Mouse (Mus musculus) macrophage (primary cell): ENCODE data around the gene Twist2. TPM values are rescaled to one million over a fixed set of nuclear protein-coding genes. Genes with fewer than 3 reads are reported as not detected.

Source experiments
- H3K27ac ChIP-seq: fragments of 350-480 bp; formaldehyde crosslinking; 2 replicates; pipeline ENCODE4 v1.9.0; 2021
- H3K36me3 ChIP-seq: fragments of 350-480 bp; formaldehyde crosslinking; 2 replicates; pipeline ENCODE4 v1.9.0; 2021; ENCODE audit errors: inconsistent target
- H3K4me3 ChIP-seq: fragments of 350-480 bp; formaldehyde crosslinking; 2 replicates; pipeline ENCODE4 v1.9.0; 2021; ENCODE audit errors: inconsistent target
- H3K79me2 ChIP-seq: fragments of 350-480 bp; formaldehyde crosslinking; 2 replicates; pipeline ENCODE4 v1.9.0; 2021; ENCODE audit errors: inconsistent target
- whole genome bisulfite sequencing: methylation state at CpG from one replicate; pipeline ENCODE4 v1.1.7; 2026; ENCODE audit warnings: inconsistent platforms; ENCODE audit not compliant: missing documents; 5-methylcytosine and 5-hydroxymethylcytosine counted together
- polyA plus RNA-seq: library from polyadenylated mRNA; stranded (reverse); fragments of 250-400 nt; gene quantifications from 3 replicates; pipeline ENCODE4 v1.2.4, GENCODE M21; 2018; ENCODE audit warnings: inconsistent platforms

The Twist2 gene
- polyA plus RNA-seq, 1 experiment from 2014 or later: not detected

GRCm38 (mm10) chr1:91875042-91875720 lies 73.9 kb downstream of the Twist2 start:
- Histone ChIP-seq H3K4me3 (no peak overlapping the region), H3K27ac (no peak overlapping the region), H3K79me2 (no peaks in the 10 kb centered on the region), H3K36me3 (no peaks in the 10 kb centered on the region)
- WGBS: 86% methylated on average over 7 of the region's 7 CpGs

DNA sequence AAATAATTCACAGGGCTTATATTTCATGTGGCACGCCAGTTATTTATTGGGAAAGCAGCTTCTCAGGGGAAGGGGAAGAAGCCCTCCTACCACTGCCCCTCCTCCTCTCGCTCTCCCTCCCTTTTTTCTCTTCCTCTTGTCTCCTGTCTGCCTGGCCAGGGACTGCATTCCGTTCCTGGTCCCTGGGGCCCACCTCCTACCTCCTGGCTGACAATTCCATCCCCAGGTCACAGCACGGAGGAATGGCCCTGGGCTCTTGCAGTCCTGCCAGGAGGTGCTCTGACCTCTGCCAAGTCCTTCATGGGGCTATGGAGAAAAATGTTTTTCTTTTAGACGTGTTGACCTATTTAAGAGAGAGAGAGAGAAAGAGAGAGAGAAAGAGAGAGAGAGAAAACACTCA lies 77.4 kb downstream of the Twist2 start:
- 54% methylated on average over 5 of the region's 5 CpGs for WGBS
- H3K79me2 ChIP-seq: no peaks in the 10 kb centered on the region
- H3K4me3 ChIP-seq: no peak overlapping the region
- H3K36me3 ChIP-seq: no peaks in the 10 kb centered on the region
- no peak overlapping the region for H3K27ac ChIP-seq

GRCm38 (mm10) chr1:91880156-91880555 lies 78.9 kb downstream of the Twist2 start:
- H3K4me3 ChIP-seq: no peak overlapping the region
- 84% methylated on average over 12 of the region's 12 CpGs for WGBS
- no peaks in the 10 kb centered on the region for H3K36me3 ChIP-seq
- no peaks in the 10 kb centered on the region for H3K79me2 ChIP-seq
- H3K27ac ChIP-seq: no peak overlapping the region

- H3K36me3 ChIP-seq: no peaks in the 10 kb centered on the region
- H3K27ac ChIP-seq: no peak overlapping the region
- H3K4me3 ChIP-seq: no peak overlapping the region
- WGBS: 81% methylated on average over 7 of the region's 8 CpGs
- H3K79me2 ChIP-seq: no peaks in the 10 kb centered on the region
Measured at GRCm38 (mm10) chr1:91880899-91881298, 79.6 kb downstream of the Twist2 start.

- H3K79me2 ChIP-seq: no peaks in the 10 kb centered on the region
- no peaks in the 10 kb centered on the region for H3K36me3 ChIP-seq
- WGBS: 78% methylated on average over 5 of the region's 5 CpGs
- H3K27ac ChIP-seq: no peak overlapping the region
- H3K4me3 ChIP-seq: no peak overlapping the region
Measured at GRCm38 (mm10) chr1:91883115-91883514, 81.9 kb downstream of the Twist2 start.

DNA sequence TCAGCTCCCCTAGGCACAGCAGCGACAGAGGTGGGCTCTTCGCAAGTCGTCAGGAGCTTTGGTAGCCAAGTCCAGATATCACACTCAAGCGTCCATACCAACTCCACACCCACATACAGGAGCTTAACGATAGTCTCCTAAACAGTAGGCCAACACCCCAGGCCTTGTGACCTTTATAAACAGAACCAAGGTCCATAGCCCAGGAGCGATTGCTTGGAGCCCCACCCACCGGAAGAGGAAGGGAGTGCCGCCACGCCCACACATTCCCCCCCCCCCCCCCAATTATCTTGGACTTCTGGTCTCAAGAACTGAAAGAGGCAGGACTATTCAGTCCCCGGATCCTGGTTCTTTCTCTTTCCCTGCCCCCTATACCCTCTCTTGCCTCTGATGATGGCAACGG lies 92.3 kb downstream of the Twist2 start:
- Histone ChIP-seq H3K4me3 (no peak overlapping the region), H3K79me2 (no peaks in the 10 kb centered on the region), H3K36me3 (no peaks in the 10 kb centered on the region), H3K27ac (no peak overlapping the region)
- 87% methylated on average over 10 of the region's 11 CpGs for WGBS

- WGBS: 95% methylated on average over 5 of the region's 5 CpGs
- H3K27ac ChIP-seq: no peak overlapping the region
- no peaks in the 10 kb centered on the region for H3K36me3 ChIP-seq
- no peak overlapping the region for H3K4me3 ChIP-seq
- H3K79me2 ChIP-seq: no peaks in the 10 kb centered on the region
Measured at GRCm38 (mm10) chr1:91894286-91894685, 93.0 kb downstream of the Twist2 start.

DNA sequence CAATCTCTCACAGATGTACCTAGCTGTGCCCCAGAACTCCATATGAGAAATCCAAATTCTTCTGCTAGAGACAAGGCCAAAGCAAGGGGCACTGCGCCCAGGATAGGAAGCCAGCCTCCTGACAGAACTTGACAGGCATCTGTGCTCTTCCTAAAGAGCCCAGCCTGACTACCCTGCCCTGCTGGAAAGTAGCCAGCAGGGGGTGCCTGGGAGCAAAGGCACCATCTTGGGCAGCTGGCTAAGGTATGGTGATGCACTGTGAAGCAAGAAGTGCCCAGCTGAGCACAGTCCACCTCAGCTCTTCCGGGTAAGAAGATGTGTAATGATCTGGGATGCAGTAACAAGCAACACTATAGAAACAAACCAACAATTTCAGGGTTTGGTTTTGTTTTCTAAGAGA lies 95.8 kb downstream of the Twist2 start:
- Histone ChIP-seq H3K27ac (no peak overlapping the region), H3K4me3 (no peak overlapping the region), H3K79me2 (no peaks in the 10 kb centered on the region), H3K36me3 (no peaks in the 10 kb centered on the region)
- WGBS: 95% methylated on average over 2 of the region's 2 CpGs
